Mouse (Mus musculus): ENCODE data around the gene Dnajc16.

Dnajc16 gene

DNA sequence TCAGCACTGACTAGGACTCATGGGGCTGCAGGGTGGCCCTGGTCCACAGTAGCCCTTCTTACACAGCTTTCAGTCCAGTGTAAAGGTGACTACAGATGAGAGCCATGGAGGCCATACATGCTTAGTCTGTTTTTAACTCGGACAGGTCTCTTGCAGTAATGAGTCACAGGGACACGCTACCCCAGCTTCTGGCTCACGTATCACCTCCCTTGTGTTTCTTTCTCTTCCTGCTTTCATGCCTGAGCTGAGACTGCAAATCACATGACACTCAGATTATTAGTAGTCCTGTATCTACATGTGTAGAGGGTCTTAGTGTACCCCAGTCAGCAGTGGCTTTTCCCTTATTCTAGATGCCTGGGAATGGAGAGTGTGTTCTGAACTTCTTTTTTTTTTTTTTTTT, 25.7 kb downstream of the Dnajc16 start:
- DNase-seq (ENCODE audit: low read depth, low spot score) = no peak

DNA sequence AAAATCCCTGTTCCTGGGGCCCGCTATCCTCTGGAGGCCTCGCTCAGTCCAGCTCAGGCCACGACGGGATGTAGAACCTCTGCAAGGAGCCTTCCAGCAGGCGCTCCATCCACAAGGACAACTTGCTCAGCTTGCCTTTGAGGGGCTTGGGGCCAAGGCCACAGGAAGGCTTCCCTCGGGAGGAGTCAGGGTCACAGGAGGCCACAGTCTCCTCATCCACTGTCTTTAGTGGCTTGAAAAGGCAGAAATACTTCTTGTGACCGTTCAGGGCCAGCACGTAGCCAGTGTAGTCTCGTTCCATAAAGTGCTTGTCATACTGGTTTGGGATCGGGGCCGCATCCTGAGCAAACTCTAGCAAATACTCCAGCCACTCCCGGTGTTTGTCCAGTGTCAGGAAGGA, 27.3 kb downstream of the Dnajc16 start:
- DNase-seq (ENCODE audit: low read depth, low spot score) = no peak

DNA sequence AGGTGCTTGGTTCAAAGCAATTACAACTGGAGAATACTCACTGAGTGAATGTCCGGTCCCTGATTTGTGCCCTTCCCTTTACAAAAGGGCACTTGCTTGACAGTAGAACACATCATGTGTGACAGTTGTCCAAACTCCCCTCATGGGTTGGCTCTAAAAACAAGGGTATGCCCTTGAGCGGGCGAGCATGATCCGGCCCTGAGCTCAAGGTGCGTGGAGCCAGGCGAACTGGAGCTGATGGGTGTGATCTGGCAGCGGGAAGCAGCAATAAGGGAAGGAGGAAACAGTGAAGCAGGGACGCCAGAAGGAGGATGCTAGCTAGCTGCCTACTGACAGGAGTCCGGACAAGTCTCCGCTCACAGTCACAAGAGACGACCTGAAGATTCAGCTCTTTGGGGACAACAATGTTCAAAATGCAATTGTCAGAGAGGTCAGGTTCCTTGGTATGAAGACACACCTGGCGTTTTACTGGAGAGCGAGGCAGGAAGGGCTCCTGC, 28.6 kb downstream of the Dnajc16 start:
- DNase-seq (ENCODE audit: low read depth, low spot score) = no peak

DNA sequence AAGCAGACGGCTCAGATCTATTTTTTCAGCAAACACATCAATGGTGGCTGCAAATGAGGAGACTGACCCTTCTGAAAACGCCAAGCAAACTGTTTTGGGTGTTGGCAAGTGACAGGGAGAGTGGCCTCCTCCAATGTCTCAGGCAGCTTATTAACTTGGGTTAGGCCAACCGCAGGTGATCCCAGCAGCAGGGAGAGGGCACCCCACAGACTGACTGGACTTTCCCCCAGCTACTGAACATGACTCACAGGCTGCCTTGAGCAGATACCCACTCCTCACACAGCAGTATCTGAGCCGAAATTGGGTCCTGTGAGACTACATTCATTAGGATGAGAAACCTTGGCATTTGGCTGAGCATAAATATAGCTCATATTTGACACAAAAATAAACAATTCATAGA, 29.8 kb downstream of the Dnajc16 start:
- no peak for DNase-seq (ENCODE audit: low read depth, low spot score)

DNA sequence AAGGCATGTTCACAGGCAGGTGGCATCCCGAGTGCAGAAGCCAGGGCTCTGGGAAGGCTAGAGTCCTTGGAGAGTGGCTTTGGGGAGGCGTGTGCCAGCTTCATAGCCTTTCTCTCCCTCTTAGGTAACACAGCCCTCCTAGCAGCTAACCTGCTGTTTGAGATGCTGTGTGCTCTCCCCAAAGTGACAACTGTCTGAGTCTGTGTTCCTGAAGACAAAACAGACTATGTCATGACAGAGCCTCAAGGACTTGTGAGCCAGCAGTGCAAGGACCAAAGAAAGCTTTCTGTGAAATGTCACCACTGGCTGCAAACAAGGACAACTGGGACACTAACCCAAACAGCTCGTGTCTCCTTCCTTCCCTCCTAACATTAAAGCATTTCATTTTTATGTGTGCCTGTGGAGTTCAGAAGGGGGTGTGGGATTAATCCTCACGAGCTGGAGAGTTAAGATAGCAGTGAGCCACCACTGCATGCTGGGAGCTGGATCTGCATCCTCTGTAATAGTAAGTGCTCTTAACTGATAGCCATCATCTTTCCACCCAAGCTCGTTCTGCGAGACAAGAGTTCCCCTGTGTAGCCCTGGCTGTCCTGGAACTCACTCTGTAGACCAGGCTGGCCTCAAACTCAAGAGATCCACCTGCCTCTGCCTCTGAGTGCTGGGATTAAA, 31.7 kb downstream of the Dnajc16 start:
- DNase-seq (ENCODE audit: low read depth, low spot score) = no peak

DNA sequence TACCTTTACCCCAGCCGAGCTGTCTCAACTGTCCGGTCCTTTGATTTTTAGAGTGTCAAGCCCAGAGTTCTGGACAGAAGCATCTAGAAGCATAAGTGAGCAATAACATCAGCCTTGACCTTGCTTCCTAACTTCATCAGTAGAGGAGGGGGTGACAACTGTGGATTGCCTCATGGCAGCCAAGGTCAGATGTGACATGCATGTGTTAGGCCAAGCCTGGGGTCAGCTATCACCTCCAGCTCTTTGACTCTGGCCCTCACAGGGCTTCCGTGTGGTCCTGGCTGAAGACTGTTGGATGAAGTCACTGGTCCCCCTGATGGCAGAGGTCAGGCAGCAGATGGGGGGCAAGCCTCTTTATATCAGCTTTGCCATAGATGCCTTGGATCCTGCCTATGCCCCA, 33.6 kb downstream of the Dnajc16 start:
- no peak for DNase-seq (ENCODE audit: low read depth, low spot score)

DNA sequence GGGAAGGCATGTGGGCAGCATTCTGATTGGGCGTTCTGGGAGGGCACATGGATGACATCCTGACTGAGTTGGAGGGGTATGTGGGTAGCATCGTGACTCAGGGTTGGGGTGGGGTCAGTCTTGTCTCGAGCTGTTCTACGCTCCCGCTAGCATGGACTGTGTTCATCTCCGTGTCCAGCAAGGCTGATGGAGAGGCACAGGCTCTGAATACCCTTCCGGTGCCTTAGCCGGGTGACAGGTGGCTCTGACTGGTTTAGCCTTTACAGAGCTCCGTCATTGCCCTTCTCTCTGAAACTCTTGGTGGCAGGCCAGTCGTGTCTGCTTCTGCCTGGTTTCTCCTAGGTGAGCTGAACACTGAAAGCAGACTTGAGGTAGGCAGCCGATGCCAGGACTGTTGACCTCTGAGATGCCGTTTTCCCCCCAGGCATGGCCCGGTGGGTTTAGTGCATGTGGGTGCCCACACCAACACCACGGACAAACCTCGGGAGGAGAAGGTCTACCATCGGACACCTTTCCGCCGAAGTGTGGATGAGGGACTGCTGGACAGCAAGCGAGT, 35.3 kb downstream of the Dnajc16 start:
- DNase-seq (ENCODE audit: low read depth, low spot score) = no peak

DNA sequence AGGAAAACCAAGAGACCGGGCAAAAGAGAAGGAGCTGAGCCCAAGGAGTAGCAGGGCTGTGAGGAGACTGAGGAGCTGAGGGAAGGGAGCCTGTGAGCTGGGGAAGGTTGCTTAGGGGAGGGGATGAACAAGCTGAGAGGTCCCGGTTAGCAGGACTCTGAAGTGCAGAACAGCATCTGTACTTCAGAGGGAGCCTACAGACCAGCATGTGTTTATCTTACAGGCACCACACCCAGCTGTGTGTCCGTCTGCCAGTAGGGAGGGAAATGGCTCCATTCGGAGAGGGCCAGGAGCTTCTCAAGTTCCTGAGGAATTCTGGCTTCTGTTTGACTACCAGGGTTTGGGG, 38.7 kb downstream of the Dnajc16 start:
- no peak for DNase-seq (ENCODE audit: low read depth, low spot score)

DNA sequence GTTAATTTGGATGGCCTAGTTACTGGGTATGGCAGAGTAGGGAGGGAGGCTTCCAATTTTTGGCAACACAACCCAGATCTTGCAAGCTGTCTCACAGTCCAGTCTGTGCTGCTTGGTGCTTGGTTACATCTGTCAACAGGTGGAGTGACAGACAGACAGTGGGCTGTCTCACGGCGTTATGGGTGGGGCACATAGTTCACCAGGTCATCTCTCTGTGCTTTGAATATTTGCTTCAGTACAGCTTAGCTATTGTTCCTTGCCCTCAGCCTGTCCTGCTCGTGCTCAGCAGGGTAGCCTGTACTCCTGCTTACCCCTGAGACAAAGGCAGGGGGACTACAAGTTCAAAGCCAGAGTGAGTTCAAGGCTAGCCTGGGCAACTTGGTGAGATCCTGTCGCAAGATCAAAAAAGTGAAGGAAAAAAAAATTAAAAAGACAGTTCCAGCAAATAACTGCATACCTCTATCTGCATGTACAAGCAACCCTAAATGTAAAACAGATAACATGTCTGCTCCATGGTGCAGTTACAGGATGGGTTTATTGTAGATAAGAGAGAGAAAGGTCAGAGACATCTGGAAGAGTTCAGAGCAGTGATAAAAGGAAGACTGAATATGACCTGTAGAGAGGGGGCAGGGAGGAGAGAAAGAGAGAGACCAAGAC, 39.2 kb downstream of the Dnajc16 start:
- DNase-seq (ENCODE audit: low read depth, low spot score) = no peak

DNA sequence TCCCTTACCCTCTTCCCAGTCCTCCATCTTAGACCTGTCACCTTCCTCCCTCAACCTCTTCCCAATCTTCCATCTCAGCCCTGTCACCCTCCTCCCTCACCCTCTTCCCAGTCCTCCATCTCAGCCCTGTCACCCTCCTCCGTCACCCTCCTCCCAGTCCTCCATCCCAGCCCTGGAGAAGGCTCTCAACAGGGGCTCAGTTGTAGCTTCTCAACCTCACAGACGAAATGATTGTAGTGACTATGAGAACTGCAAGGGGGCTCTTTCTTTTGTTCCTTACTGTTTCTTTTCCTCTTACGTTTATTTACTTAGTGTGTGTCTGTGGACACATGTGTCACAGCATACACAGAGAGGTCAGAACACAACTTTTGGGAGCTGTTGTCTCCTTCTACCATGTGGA, 39.9 kb downstream of the Dnajc16 start:
- no peak for DNase-seq (ENCODE audit: low read depth, low spot score)

DNA sequence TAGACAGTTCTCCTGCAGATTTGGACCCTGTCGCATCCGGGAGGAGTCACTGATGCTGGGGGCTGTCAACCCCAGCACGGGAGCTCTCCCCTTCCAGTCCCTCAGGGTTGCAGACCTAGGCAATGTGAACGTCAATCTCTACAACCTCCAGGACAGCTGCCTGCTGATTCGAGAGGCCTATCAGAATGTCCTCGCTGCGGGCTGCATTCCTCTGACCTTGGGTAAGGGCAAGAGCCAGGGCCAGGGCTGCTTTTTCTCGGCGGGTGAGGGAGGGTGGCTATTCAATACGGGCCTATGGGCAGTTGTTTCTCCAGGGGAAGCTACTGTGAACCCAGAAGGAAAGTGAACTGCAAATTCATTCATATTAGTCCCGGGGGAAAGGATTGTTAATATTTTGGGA, 41.2 kb downstream of the Dnajc16 start:
- no peak for DNase-seq (ENCODE audit: low read depth, low spot score)

DNA sequence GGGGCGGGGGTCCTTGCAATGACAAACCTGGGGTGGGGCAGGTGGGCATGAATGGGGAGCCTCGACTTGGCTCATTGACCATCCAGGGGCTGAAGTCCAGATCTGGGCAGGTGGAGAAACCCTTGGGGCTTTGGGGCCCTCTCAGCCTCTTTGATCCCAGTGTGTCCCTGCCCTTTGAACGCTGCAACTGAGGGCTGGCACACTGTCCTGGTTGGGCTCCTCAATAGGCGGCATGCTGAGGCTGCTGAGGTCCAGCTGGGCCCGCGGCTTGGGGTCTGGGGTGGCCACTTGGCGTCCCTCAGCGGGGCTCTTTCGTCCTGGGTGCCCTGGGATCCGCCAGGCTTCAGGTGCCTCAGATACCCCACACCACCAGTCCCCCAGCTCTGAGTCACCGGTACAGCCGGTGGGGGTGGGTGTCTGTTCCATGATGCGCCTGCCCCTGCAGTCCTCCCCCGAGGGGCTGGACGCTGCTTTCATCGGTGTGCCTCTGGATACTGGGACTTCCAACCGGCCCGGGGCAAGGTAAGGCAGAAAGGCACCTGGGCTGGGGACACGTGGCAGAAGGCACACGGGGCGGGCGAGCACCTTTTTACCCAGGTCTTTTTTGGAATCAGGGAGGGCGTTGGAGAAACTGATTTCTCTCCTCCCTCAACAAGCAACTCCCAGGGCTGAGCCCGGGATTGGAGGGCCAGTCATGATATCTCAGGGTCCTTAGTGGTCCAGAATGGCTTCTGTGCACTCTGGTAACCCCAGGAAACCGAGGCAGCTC, 44.0 kb downstream of the Dnajc16 start, which contains the start of gene Agmat:
Agmat (plus strand) TSS at position 95 of the 769 bp plus-strand sequence.
- no peak for DNase-seq (ENCODE audit: low read depth, low spot score)

DNA sequence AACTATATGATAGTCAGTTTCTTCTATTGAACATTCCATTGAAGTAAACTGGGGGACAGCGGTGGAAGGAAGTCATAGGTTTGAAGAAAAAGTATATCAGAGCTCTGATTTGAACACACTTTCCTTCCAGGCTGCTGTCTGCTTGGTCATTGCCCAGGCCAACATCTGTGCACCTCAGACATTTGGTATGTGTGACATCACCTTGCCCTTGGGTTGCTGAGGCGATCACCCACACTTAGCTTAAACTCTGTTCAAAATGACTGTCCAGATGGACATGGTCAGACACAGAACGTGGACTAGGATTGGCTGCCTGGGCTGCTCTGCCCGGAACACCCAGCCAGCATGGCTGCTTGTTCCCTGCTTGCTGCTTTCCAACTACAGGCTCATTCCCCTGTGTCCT, 48.4 kb downstream of the Dnajc16 start:
- no peak for DNase-seq (ENCODE audit: low read depth, low spot score)

DNA sequence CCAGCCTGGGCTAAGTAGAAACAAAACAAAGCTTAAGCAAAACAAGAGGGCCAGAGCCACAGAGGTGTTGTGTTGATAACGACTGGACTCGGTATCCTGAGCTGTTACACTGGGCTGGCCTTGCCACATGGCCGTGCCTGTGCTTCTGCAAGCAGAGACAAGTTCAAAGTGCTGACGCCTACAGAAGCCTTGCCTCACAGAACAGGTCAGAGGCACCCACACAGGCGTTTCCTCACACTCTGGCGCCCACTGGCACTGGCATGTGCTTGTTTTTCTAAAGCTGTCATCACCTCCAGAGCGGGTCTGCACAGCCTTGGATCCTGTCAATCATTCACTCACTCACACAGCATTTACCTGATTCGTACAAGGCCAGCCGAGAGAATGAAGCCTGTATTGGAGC, 48.9 kb downstream of the Dnajc16 start:
- no peak for DNase-seq (ENCODE audit: low read depth, low spot score)

DNA sequence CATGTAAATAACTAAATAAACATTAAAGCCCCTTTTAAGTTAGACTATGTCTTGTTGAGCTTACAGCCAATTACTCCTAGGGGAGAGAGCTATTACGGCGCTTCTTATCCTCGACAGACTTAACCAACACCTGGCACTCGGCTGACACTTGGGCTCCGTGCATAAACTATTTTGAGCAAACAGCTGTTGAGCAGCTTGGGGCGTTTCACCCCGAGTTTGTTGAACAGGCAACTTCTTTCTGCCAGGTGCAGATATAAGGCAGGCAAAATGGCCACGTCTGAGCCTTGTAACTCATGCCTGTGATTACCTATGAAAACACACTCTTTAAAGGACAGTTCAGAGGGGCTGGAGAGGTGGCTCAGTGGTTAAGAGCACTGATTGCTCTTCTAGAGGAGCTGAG, 52.7 kb downstream of the Dnajc16 start:
- DNase-seq (ENCODE audit: low read depth, low spot score) = no peak

DNA sequence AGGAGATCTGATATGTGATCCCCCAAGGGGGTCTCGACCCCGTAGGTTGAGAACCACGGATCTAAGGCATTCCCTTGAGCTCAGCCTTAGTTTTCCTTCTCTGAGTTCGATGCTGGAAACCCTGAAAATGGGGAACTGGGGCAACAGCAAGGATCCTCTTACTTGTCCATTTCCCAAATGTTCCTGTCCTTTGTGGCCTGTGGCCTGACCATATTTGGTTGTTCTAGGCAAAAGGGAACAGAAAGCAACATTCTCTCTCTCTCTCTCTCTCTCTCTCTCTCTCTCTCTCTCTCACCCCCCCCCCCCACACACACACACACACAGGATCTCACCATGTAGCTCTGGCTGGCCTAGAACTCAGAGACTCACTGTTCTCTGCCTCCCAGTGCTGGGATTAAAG, 53.9 kb downstream of the Dnajc16 start:
- DNase-seq (ENCODE audit: low read depth, low spot score) = no peak

DNA sequence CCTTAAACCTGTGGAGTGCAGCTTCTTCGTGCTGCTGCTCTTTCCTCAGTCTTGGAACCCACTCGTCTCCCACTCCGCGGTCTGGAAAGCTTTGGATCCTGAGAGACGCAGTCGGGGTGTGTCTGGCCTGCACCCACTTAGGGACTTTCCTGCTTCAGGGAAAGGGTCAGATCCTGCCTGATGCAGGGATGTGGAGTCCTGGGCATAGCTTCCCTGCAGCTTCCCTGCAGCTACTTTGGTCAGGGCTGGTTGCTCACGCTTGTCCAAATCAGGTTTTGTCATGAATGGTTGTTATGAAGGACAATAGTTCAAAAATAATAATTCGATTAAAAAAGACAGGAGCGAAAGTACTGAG, 55.5 kb downstream of the Dnajc16 start:
- no peak for DNase-seq (ENCODE audit: low read depth, low spot score)

DNA sequence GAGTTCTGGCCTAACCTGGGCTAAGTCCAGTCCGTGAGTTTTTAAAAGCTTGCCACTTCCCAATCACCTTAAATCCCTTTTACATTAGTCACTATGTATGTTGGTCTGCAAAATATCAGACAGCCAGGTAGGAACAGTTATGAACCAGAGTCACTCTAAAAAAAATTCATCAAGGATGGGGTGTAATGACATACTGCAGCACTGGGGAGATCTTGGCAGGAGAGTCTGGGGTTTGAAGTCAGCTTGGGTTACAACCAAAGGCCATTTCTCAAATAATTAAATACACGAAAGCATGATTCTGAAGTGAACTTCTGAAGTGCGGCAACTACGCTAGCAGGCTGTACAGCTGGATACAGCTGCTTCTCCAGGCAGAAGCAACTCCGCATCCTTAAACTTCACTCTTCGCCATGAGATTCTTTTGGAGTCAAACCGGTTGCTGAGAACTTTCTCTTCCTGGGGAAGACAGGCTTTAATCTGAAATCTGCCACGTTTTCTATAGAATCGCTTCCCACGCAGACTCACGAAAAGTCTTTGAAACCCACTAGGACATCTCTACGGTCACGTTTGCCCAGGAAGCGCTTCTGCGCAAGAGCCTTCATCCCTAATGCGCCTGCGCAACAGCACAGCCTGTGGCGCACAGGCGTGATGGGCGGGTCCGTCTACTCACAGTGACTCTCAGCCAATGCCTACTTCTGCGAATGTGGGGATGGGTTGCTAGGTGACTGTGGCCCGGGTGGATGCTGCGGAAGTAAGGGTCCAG, 56.1 kb downstream of the Dnajc16 start:
- DNase-seq (ENCODE audit: low read depth, low spot score) = peak; percentile 96

DNA sequence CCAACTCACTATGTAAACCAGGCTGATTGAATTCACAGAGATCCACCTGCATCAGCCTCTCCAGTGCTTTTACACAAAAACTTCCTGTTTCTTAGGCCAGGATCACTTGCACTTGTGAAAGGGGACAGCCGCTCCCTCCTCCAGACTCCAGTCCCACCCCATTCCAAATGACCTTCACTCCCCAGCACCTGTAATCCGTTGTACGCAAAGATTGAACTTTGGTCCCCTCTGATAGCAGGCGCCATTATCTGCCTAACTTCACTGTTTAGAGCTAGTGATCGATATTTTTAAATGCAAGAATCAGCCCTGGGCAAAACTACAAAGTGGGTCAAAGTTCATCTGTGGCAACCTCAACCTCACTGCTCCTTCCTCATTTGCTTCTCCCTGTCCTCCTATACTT, 59.0 kb downstream of the Dnajc16 start:
- no peak for DNase-seq (ENCODE audit: low read depth, low spot score)

DNA sequence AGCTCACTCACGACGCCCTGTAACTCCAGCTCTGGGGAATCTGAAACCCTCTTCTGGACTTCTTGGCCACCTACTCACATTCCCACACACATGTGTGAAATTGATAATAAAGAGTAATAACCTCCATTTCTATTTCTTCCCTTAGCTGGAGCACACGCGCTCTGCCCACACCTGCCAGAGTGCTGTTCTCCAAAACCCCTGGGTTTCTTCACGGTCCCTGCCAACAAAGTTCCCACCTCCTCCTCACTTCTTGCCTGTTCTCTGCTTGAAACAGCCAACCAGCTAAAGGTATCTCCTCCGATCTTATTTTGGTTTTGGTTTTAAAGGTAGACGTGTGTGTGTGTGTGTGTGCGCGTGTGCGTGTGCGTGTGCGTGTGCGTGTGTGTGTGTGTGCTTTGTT, 60.3 kb downstream of the Dnajc16 start:
- DNase-seq (ENCODE audit: low read depth, low spot score) = no peak

DNA sequence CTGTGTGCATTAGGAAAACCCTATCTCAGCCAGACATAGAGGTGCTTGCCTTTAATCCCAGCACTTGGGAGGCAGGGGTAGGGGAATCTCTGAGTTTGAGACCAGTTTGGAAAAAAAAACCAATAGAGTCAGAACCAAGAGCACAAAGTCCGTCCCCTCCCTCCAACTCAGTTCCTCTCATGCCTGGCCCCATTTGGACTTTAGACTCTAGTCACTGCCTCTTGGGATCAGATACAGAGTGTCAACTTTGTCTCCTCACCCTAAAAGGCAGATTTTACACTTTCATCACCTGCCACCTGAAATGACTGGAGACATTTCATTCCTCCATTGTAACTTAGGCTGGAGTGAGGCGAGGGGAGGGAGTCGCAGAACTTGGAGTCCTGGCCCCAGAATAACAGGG, 61.5 kb downstream of the Dnajc16 start:
- no peak for DNase-seq (ENCODE audit: low read depth, low spot score)

DNA sequence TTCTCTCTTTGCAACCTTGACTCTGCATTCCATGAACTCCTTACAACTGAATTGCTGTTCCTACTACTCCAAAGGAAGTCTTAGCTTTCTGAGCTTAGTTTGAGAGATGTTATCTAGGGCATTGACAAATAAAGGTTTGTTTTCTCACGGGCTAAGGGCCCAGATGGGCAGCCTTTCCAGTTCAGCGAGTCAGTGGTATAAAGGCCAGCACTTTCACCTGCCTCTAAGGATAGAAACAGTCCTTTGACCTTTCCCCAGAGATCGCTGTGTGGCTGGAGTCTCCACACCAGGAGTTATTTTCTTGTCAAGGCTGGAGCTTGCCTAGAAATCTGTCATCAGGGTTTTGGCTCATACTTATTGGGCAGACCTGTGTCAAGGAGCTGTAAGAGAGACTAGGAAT, 65.0 kb downstream of the Dnajc16 start:
- no peak for DNase-seq (ENCODE audit: low read depth, low spot score)
